Mouse (Mus musculus) c-Kit-positive CD71-positive TER-119-negative erythroid progenitor cells, embryonic 14.5 days (primary cell): ENCODE data around the gene Tbc1d16.

Experiments used
- DNase-seq: peaks from one replicate; pipeline ENCODE4 v3.0.0-alpha.2; 2013; ENCODE audit warnings: low read depth

Gene Tbc1d16

DNA sequence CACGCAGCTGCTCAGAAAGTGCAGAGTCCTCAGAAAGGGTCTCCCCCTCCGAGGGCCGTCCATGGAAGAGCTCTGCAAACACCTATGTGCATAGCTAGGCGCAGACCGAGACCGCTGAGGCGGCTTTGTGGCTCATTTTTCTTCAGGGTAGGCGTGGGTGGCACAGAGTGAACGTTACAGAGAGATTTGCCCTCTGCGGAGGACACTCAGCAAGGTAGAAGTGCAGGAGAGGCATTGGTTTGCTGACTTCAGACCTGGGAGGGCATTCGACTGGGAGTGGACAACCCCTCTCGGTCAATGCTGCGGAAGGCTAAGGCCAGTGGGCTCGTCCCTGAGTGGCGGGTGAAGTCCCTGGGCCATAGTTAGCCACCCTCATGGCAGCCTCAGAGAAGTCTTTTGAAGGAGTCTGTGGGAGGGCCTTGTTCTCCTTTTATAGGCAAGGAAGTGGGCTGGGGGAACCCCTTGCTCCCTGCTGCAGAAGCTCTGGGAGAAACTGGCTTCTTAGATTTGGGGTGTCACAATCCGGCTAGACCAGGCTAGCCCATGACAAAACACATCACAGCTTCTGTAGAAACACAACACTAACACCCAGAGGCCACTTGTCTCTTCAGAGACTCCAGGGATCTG lies 84.8 kb downstream of the Tbc1d16 start:
- DNase-seq: no peak

DNA sequence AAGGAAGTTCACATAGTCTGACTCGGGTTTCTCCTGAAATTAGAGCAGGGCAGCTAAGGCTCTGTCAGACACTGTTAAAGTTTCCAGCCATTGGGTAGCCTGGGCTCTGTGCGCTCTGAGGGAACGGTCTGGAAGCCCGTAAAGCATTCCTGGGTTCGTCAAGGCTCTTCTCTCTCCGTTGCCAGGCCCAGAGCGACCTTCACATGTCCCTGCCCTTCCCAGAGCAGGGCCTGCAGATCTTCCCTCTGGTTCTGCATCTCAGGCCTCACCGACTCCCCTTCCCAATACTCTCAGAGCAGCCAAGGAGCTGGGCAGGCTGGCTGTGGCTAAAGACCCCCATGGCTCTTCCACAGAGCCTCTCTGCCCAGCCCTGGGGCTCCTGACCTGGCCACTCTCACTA lies 85.7 kb downstream of the Tbc1d16 start:
- DNase-seq: no peak

DNA sequence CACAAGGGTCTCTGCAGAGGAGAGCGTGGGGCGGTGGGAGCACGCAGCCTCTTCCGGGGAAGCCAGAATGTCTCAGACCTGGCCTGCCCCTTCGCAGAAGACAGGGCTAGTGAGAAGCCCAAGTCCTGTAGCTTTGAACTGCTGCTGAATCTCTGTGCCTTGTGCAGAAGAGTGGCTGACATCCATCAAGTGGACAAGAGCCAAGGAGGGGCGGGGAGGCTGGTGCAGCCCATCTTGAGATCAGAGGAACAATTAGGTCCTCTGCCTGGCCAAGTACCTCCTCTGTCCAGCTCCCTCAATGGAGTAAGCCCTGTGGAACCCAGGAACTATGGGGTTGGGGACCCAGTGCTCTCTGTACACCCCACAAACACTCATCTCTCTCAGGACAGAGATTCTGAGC lies 89.3 kb downstream of the Tbc1d16 start:
- no peak for DNase-seq

DNA sequence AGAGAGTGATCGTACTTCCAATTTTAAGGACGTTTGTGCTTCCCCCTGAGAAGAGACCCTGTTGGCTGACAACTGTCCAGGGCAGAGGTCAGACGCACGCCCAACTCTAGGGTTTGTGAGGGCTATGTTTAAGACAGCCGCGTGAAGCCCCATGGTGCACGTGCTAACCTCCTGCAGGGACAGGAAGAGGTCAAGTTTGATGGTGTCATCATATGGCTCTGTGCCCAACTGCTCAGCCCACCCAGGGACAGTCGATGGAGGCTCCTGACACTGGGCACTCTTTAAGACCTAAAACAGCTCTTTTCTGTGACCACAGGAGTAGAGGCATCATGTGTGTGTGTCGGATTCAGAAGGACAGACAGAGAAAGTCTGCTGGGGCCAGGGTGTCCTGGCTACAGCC lies 90.1 kb downstream of the Tbc1d16 start:
- DNase-seq: no peak

DNA sequence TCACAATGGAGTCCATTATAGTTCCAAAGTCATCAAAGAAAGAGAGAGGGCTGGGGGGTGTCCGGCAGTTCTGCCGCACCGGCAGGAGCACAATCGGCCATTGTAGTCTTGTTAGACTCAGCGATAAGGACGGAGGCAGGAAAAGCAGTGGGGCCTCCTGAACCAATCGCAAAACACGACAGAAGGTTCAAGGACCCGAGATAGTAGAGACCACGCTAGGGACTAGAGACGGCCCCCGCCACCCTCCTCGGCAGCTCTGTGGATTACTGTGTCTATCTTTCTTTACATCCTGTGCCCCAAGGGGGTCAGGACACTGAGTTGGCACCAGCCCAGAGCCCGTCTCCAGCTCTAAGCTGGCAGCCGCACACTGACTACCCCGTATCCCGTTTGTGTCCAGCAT lies 93.7 kb downstream of the Tbc1d16 start:
- no peak for DNase-seq

DNA sequence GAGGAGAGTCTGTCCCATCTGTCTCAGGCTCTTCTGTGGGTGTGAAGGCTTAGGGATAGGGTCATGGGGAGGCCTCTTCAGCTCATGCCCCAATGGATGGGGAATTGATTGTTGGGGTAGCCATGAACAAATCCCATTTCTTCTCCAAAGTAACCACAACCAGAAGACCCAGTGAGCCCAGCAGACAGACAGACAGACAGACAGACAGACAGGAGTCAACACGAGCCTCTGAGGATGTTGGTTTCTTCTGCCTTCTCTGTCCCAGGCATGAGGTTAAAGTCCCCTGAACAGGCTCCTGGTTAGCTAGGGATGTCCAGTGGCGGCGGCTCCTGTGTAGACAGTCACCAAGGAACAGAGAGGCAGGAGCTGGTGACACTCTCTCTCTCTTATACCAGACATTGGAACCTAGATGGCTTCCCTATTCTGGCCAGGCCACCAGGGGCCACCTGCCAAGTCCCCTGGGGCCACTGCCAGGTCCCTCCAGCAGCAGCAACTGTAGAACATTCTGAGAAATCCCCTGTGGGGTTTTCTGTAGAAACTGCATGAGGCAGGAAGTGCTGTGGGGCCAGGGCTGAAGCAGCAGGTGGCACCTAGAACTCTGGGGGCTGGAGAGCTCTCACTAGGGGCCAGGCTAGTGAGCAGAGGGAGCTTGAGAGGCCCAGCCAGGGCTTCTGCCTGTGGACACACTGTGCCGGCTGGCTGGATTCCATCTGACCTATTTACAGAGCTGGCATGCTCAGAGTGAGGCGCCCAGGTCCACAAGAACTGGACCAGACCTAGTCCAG lies 94.7 kb downstream of the Tbc1d16 start:
- DNase-seq: no peak

DNA sequence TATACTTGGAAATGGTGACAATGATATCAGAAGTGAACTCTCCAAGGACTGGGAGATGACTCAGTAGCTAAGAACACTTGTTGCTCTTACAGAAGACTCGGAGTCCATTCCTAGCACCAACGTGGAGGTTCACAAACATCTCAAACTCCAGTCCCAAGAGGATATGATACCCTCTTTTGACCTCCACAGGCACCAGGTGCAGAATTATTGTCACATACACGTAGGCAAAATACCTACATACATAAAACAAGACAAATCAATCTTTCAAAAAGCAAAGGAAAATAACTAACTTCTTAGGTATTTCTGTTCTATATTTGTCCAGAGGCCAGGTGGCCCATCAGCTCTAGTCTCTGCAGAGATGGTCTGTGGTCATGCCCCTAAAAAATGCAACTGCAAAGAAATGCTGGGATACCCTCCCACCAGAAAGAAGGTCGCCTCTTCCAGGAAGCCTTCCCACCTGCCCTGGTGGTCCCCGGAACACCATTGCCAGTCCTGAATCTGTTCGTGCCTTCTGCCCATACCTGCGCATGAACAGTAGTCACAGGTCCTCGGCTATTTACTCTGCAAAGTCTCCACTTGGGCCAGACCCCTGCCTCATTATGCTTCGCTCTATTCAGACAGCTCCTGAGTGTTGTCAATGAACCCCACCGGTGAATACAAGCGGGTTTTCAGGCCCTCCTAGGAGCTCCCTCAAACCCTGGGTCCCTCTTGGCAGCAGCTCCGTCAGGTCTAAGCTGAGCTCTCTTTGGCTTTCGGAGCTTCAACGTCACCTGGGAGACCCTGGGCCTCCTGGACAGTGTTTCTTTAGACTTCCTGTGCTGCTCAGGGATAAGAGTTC lies 95.9 kb downstream of the Tbc1d16 start:
- DNase-seq: no peak

DNA sequence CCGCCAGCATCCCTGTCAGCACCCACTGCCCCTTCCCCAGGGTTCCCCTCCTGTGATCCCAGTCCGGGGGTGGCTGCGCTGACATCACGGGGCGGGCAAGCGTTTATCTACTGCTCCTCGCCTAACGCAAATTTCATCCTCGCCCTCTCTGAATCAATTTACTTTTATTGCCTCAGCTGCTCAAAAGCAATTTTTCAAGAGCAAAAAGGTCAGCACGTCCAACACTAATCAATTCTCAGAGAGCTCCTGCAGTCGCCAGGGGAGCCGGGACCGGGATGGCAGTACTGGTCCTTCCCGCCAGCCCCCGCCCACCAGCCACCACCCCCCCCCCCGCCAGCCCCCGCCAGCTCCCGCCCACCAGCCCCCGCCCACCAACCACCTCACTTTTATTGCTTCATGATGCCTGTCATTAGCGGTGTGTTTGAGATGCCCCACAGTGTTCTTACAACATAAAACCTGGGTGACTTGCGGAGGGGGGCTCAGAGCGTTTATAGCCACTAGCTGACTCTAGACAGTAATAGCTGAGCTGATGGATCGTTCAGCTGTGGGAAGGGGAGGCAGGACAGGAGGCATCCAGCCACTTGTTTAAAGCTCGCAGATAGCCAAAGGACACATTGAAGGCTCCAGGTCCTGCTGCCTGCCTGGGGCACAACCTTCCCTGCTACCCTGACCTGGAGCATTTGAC lies 98.1 kb downstream of the Tbc1d16 start:
- no peak for DNase-seq

DNA sequence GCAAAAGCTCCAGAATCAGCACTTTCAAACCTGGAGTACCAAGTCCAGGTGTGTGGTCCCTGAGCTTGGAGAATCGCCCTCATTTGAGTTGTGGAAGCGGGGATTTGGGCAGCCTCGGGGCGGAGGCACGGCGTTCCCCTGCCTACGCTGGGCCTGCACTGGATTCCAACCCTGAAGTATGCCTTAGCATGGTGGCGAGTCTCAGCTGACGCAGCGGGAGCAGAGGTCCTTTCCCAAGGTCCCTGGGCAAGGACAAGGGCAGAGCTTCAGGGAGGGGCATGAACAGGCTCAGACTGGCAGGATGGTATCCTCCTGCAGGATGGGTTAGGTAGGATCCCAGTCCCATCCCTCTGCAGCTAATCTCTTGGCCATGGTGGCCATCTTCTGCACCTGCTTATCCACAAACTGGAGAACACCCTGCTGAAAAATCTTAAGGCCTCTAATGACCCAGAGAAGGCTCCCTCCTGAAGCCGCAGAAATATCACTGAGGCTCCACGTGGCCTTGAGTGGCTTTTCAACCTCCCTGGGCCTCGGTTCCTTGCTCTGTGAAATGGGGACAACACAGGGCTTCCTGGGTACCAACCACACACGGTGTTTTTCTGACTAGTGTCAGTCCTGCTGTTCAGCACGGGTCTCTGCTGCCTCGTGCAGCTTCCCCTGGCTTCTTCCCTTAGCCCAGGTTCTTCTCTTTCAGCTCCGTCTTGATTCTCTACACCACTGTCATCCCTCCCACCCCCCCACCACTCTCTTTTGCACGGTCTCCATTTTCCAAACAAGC lies 98.8 kb downstream of the Tbc1d16 start:
- DNase-seq: no peak

DNA sequence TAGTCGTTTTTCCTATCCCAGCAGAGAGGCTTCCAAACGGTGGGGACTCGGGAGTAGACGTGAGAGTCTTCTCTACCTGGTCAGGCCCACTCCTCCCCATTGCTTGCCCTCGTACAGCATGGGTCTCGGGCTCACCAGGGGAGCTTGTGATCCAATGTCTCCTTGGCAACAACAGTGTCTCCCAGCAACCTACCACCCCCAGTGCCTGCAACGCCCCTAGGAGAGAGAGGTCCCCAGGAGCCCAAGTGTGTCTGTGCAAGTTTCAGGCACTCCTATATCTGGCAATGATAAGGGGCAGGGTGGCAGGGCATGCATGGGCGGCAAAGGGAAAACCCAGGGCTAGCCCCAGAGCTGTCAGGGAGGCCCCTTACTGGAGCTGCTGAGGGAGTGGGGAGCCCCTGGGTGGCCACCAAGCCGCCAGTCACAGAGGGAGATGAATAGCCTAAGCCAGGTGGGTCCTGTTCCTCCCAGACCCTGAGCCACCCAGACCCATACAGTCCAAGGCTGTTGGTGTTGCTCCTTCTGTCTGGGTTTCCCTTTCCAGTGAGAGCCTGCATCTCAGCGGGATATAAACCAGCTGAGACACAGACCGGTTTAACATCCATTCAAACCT lies 99.5 kb downstream of the Tbc1d16 start:
- no peak for DNase-seq

DNA sequence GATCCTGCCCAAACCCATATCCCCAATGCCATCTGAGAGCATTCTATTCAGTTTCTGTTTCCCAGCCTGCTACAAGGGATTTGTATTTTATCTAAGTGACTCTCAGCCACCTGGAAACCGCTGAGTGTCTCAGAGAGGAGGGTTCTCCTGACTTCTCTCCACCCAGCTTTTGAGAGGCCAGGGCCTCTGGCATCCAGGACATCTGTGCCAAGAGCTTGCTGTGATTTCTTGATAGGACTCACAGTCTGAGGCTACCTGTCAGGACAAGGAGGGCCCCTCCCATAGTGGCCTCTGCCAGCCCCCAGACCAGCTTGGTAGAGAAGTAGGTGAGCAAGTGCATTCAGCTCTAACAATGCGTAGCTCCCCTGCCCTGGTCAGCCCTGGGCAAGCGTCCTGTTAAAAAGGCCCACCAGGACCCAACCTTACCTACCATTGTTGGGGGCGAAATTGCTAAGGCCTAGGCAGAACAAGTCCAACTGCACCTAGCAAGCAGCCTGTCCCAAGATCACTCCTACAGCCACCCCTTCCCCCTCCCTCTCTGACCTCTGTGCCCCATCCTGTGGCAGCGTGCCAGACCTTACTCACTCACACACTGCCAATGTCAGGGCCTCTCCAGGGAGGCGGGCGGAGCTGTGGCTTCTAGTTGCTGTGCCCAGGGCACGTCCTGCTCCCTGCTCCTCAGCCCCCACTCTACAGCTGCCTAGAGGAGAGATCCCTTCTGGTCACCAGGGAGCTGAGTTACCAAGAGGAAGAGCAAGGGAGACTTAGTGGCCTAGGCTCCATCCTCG lies 100.4 kb downstream of the Tbc1d16 start:
- DNase-seq: no peak

DNA sequence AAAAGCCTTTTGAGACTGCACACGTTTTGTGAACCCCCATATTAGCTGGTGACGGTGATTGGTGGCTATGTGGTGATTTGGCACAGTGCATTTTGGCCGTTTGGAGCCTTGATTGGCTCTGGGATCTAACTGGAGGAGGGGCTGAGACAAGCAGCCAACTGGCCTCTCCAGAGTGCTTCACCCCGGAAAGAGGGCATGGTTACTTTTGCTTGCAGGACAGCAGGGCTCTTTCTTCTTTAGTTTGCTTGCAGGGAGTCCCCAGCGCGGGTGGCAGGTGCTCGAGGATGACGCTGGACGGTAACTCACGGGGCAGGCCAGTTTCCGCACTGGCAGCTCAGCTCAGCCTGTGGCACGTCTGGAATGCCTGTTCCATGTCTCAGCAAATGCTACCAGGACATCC lies 101.2 kb downstream of the Tbc1d16 start:
- DNase-seq: no peak

DNA sequence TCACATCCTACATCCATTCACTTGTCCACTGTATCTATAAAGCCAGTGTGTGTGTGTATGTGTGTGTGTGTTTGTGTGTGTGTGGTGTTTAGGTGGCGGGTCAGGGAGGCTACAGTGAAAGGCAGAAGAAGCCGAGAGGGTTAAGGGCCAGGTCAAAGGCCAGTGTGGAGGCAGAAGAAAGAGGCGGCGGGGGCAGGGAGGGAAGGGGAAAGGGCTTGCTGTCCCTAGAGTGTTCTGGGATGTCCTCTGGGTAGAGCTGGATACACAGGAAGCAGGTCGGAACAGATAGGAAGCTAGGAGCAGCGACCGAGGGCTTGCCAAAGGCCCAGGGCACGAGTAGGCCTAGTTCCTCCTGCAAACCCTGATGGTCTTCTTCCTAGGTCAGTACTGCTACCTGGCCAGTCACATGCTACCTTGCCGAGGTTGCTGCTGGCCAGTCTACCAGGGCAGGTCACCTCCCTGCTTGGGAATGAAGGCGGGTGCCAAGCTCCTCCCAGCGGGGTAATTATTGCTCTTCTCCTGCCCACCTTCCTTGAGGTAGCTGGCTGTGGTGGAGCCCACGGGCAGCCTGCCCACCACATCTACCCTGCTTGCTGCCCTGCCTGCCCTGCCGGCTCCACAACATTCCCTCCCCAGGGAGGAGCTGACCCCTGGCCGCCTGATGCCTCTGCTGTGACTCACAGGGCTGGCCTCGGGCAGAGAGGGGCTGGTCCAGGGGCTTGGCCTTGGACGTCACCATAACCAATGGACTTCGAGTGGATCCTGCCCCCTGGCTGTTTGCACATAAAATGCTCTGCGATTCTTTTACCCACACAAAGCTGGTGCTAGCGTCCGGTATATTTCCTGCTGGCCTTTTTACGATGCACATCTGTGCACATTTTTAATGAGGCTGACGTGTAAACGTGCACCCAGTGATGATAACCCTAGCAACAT lies 102.1 kb downstream of the Tbc1d16 start:
- no peak for DNase-seq

DNA sequence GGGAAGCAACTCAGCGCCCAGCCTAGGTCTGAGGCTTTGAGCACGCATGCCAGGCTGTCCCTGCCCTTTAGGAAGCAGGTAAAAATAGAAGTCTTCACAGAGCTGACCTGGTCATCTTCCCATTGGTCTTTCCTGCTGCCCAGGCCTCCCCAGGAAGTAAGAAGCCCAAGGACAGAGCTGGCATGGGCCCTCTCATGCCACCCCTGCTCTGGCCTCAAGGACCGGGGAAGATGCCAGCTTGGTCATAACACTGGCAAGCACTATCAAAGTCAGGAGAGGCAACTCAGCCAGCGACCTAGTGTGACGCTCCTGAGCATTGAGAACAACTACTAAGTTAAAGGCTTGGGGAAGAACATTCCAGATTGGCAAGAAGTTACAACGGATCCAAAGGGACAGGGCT lies 103.8 kb downstream of the Tbc1d16 start:
- DNase-seq: no peak

DNA sequence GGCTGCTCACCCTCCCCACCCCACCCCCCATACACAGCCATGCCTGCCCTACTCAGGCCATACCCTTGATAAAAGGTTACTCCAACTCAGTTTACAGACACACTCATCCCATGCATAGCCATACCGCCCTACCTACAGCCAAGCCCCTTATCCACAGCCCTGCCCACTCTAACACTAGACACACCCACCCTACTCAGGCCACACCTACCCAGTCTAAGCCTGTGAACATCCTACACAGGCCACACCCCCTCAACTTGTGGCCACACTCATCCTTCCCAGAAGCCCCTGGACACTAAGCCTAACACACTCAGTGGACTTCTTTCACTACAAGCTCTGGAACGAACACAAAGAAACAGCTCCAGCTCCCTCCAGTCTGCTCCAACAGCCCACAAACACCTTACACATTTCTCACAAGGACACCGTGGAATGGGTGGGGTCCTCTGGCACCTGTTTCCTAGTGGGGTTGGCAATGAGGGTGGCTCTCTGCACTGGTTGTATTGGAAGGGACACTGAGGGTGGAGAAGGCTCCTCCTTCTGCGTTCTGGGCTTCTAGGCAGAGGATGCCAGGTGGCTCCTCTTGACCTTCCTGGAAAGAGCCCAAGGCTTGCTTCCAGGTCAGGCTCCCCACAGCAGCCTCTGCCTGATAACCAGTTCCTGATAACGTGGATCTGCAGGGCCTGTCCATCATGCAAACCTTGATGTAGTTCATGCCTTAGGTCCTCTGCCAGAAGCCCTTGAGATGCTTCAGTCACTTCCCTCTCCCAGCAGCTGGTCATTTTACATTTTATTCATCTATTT lies 104.6 kb downstream of the Tbc1d16 start:
- DNase-seq: peak; percentile 17

DNA sequence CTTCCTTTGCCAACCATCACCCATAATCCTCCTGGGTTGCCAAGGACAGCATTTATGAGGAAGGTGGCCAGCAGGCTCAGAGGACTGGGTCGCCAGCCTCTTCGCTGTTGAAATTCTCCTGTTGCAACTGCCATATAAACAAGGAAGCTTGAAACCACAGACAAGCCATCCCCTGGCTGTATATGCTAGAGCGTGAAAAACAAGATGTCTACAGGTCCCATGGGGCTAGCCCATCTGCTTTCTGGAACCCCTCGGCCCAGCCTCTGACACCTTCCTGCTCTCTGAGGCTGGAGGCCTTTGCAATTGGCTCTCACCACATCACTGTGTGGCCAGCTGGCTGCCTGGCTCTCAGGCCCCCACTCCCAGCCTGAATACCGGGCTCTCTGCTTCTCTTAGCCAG lies 105.9 kb downstream of the Tbc1d16 start:
- DNase-seq: no peak

DNA sequence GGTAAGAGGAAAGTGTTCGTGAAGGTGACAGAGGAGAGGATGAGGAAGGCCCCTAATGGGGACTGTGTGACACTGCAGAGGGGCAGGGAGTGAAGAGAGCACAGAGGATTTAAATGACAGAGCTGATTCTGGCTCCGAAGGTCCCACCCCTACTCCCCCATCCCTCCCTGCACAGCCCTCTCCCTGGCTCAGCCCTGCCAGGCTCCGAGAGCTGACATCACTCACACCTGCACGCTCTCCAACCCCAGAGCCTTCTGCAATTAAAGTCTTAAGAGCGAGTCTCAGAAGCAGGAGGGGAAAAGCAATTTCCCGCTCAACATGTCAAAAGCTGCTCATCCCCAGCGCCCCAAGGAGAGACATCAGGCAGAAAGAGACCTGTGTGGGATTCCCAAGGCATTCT lies 109.4 kb downstream of the Tbc1d16 start:
- no peak for DNase-seq

DNA sequence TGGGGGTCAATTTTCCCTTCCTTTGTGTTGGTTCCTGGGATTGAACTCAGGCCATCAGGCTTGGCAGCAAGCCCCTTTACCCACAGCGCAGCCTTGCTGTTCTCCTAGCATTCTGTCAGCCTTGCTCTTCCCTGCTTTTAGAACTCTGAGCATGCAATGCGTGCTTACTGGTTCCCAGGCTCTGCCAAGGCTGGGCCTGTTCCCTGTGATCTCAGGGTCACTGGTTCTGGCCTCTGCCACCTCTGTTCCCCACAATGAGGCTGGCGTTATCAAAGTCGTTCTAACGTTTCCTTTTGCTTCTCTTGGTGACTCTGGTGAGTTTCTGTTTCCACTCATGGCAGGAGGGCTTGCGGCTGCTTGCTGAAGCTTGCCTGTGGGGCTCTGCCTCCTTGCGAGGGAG lies 110.4 kb downstream of the Tbc1d16 start:
- no peak for DNase-seq
